In the genomic region with DNA sequence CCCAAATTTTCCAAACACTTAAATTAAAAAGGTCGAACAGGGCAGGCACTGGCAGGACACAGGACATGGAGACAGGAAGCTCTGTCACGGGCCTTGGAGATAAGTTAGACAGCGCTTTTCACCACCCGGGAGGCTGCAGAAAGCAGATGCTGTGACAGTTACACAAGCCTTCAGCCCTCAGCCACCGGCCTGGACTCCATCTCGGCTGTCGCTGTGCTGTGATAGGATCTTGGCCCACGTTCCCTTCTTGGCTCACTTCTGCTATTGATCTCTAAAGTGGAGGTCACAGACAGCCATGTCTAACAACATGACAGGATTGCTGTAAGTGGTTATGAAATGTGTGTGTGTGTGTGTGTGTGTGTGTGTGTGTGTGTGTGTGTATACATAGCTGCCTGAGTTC, we compare ENCODE assay signal across 9 mouse cellular contexts.
A peak's percentile ranks its signal among the peaks of the same experiment; 100 is the strongest.
DNase-seq lines count a peak whose midpoint lies in the region; ATAC-seq and TF ChIP-seq lines count a peak whose summit lies in the region.
"Had no signal": no experiment of that assay in that cellular context is flagged by ENCODE, and none has a peak within 500 bp of the region (broad histone marks: within the 10 kb centered on the region; RNA-seq: fewer than 3 reads in every experiment).

No protein-coding gene starts in this region.

- no peaks in the 10 kb centered on the region for H3K27me3 ChIP-seq in midbrain, postnatal 0 days (ENCODE audit: insufficient read depth, low read length)
- H3K27me3 ChIP-seq in midbrain, embryonic 11.5 days (ENCODE audit: control insufficient read depth, insufficient read depth, low read length): no peaks in the 10 kb centered on the region
- peaks cover 8% of the 10 kb centered on the region; the same call in 1 of the 2 replicates for H3K27me3 ChIP-seq in heart, postnatal 0 days (ENCODE audit: control insufficient read depth, insufficient read depth, low read length)
- no peaks in the 10 kb centered on the region for H3K27me3 ChIP-seq in liver, postnatal 0 days (ENCODE audit: insufficient read depth, low read length)
- H3K27me3 ChIP-seq: embryonic facial prominence, embryonic 15.5 days; hindbrain, embryonic 12.5 days had no signal

- H3K9ac ChIP-seq in midbrain, postnatal 0 days (replicated peaks; ENCODE audit: low read length, poor library complexity, severe bottlenecking): no peak overlapping the region
- H3K9ac ChIP-seq in midbrain, embryonic 11.5 days (ENCODE audit: low read length): no peak overlapping the region
- no peak overlapping the region for H3K9ac ChIP-seq in heart, postnatal 0 days (replicated peaks; ENCODE audit: low read depth, low read length)
- H3K9ac ChIP-seq in liver, postnatal 0 days (replicated peaks): no peak overlapping the region
- H3K9ac ChIP-seq: embryonic facial prominence, embryonic 15.5 days; hindbrain, embryonic 12.5 days had no signal

- TF ChIP-seq CTCF in midbrain, postnatal 0 days (IDR thresholded peaks at IDR 0.05): no peak
- TF ChIP-seq CTCF in heart, postnatal 0 days (IDR thresholded peaks at IDR 0.05; ENCODE audit: low read depth): no peak
- no peak for TF ChIP-seq CTCF in liver, postnatal 0 days (IDR thresholded peaks at IDR 0.05; ENCODE audit: low read depth)

- no peaks in the 10 kb centered on the region for H3K4me1 ChIP-seq in midbrain, postnatal 0 days (ENCODE audit: insufficient read depth, low read length)
- no peaks in the 10 kb centered on the region for H3K4me1 ChIP-seq in midbrain, embryonic 11.5 days (ENCODE audit: control insufficient read depth, insufficient read depth, low read length)
- peaks cover 27% of the 10 kb centered on the region for H3K4me1 ChIP-seq in heart, postnatal 0 days (ENCODE audit: control insufficient read depth, insufficient read depth)
- no peaks in the 10 kb centered on the region for H3K4me1 ChIP-seq in liver, postnatal 0 days (ENCODE audit: insufficient read depth)
- H3K4me1 ChIP-seq: embryonic facial prominence, embryonic 15.5 days; hindbrain, embryonic 12.5 days had no signal

- no peak overlapping the region for H3K27ac ChIP-seq in midbrain, postnatal 0 days (ENCODE audit: low read depth, low read length)
- H3K27ac ChIP-seq in midbrain, embryonic 11.5 days (ENCODE audit: low read depth, low read length): no peak overlapping the region
- H3K27ac ChIP-seq in heart, postnatal 0 days (ENCODE audit: low read depth): 0 out of 2 replicates have a peak overlapping the region, but pooled peaks have one; percentile 41
- no peak overlapping the region for H3K27ac ChIP-seq in liver, postnatal 0 days (ENCODE audit: low read depth)
- H3K27ac ChIP-seq: embryonic facial prominence, embryonic 15.5 days; hindbrain, embryonic 12.5 days had no signal

- no peak for ATAC-seq in midbrain, postnatal 0 days (ENCODE audit: low FRiP score)
- no peak for ATAC-seq in midbrain, embryonic 11.5 days (ENCODE audit: low FRiP score)
- peak; percentile 86 for ATAC-seq in heart, postnatal 0 days (ENCODE audit: insufficient read depth, low read depth)
- peak; percentile 93 for ATAC-seq in liver, postnatal 0 days

- H3K4me3 ChIP-seq in midbrain, postnatal 0 days (ENCODE audit: low read depth, low read length): no peak overlapping the region
- no peak overlapping the region for H3K4me3 ChIP-seq in midbrain, embryonic 11.5 days (ENCODE audit: low read depth, low read length)
- no peak overlapping the region for H3K4me3 ChIP-seq in heart, postnatal 0 days (ENCODE audit: low read depth, low read length)
- no peak overlapping the region for H3K4me3 ChIP-seq in liver, postnatal 0 days (ENCODE audit: low read depth, low read length)
- H3K4me3 ChIP-seq: embryonic facial prominence, embryonic 15.5 days; hindbrain, embryonic 12.5 days had no signal

- no peak overlapping the region for H3K4me2 ChIP-seq in midbrain, postnatal 0 days (ENCODE audit: low read depth, low read length, poor library complexity, severe bottlenecking)
- no peak overlapping the region for H3K4me2 ChIP-seq in midbrain, embryonic 11.5 days
- H3K4me2 ChIP-seq in heart, postnatal 0 days (ENCODE audit: low read depth, low read length): no peak overlapping the region
- no peak overlapping the region; the same call in 1 of the 2 replicates for H3K4me2 ChIP-seq in liver, postnatal 0 days (ENCODE audit: low read depth, low read length)
- H3K4me2 ChIP-seq: embryonic facial prominence, embryonic 15.5 days; hindbrain, embryonic 12.5 days had no signal

- H3K9me3 ChIP-seq in midbrain, postnatal 0 days (ENCODE audit: low read length): no peaks in the 10 kb centered on the region
- no peaks in the 10 kb centered on the region for H3K9me3 ChIP-seq in midbrain, embryonic 11.5 days (ENCODE audit: control insufficient read depth, low read length)
- H3K9me3 ChIP-seq in heart, postnatal 0 days (replicated peaks; ENCODE audit: control insufficient read depth, low read length): no peaks in the 10 kb centered on the region
- H3K9me3 ChIP-seq in liver, postnatal 0 days (ENCODE audit: low read length): no peaks in the 10 kb centered on the region
- H3K9me3 ChIP-seq: embryonic facial prominence, embryonic 15.5 days; hindbrain, embryonic 12.5 days had no signal

- peak; percentile 98 for TF ChIP-seq EP300 in heart, postnatal 0 days (IDR thresholded peaks at IDR 0.05; ENCODE audit: low read depth)
- TF ChIP-seq EP300 in liver, postnatal 0 days (IDR thresholded peaks at IDR 0.05; ENCODE audit: low read depth): peak; percentile 57

- peak; percentile 31 for DNase-seq in midbrain, postnatal 0 days (ENCODE audit: low spot score)
- DNase-seq in midbrain, embryonic 11.5 days (ENCODE audit: low spot score, missing footprints): no peak
- DNase-seq in heart, postnatal 0 days (ENCODE audit: low spot score): peak; percentile 88
- peak; percentile 60 for DNase-seq in liver, postnatal 0 days
- no peak for DNase-seq in layer of hippocampus, adult 8-10 months (ENCODE audit: low spot score in 2 of 2)
- DNase-seq in thymus, postnatal 14 days: no peak
- DNase-seq in Muller cell, postnatal 12 days (ENCODE audit: inconsistent ontology term): no peak

- no peaks in the 10 kb centered on the region for H3K36me3 ChIP-seq in midbrain, postnatal 0 days (ENCODE audit: insufficient read depth, low read length)
- H3K36me3 ChIP-seq in midbrain, embryonic 11.5 days (ENCODE audit: control insufficient read depth, insufficient read depth, low read length): no peaks in the 10 kb centered on the region
- H3K36me3 ChIP-seq in heart, postnatal 0 days (replicated peaks; ENCODE audit: control insufficient read depth, insufficient read depth, low read length): no peaks in the 10 kb centered on the region
- H3K36me3 ChIP-seq in liver, postnatal 0 days (replicated peaks; ENCODE audit: insufficient read depth, low read length): no peaks in the 10 kb centered on the region
- H3K36me3 ChIP-seq: embryonic facial prominence, embryonic 15.5 days; hindbrain, embryonic 12.5 days had no signal

- 35% methylated on average over 8 of the region's 8 CpGs for WGBS in midbrain, postnatal 0 days
- WGBS in midbrain, embryonic 11.5 days: 67% methylated on average over 8 of the region's 8 CpGs
- WGBS in heart, postnatal 0 days: 3% methylated on average over 8 of the region's 8 CpGs
- 16% methylated on average over 8 of the region's 8 CpGs for WGBS in liver, postnatal 0 days (ENCODE audit: insufficient replicate concordance)

Comparison
In these comparisons a context has a peak if more than half of its experiments do, and no peak if none do; other contexts are left out.
1. DNase-seq: peak in midbrain, postnatal 0 days (single experiment), heart, postnatal 0 days (single experiment) and liver, postnatal 0 days (single experiment); none in midbrain, embryonic 11.5 days (single experiment), layer of hippocampus, adult 8-10 months (0 of 2), thymus, postnatal 14 days (single experiment) and Muller cell, postnatal 12 days (single experiment).
2. ATAC-seq: peak in heart, postnatal 0 days (single experiment) and liver, postnatal 0 days (single experiment); none in midbrain, postnatal 0 days (single experiment) and midbrain, embryonic 11.5 days (single experiment).